In genomic region chr16:76200268-76200667, GRCm38 (mm10) we compare ENCODE assay signal across 9 mouse cellular contexts.
A peak's percentile ranks its signal among the peaks of the same experiment; 100 is the strongest.
DNase-seq lines count a peak whose midpoint lies in the region; ATAC-seq lines count a peak whose summit lies in the region.
"Had no signal": no experiment of that assay in that cellular context is flagged by ENCODE, and none has a peak within 500 bp of the region (broad histone marks: within the 10 kb centered on the region; RNA-seq: fewer than 3 reads in every experiment).

No protein-coding gene starts in this region.

- H3K9ac ChIP-seq in intestine, embryonic 14.5 days (ENCODE audit: low read length) = no peak overlapping the region
- H3K9ac ChIP-seq in intestine, embryonic 15.5 days = no peak overlapping the region
- H3K9ac ChIP-seq in embryonic facial prominence, embryonic 14.5 days (ENCODE audit: low read depth, low read length) = no peak overlapping the region
- H3K9ac ChIP-seq: embryonic facial prominence, embryonic 12.5 days had no signal

- ATAC-seq in intestine, embryonic 14.5 days (replicated peaks; ENCODE audit: low FRiP score, low TSS enrichment, low read depth) = no peak
- no peak for ATAC-seq in intestine, embryonic 15.5 days
- ATAC-seq in embryonic facial prominence, embryonic 14.5 days (ENCODE audit: low read depth) = no peak

- no peaks in the 10 kb centered on the region for H3K4me1 ChIP-seq in intestine, embryonic 14.5 days (replicated peaks; ENCODE audit: control insufficient read depth, insufficient read depth, low read length)
- H3K4me1 ChIP-seq in intestine, embryonic 15.5 days (replicated peaks) = no peaks in the 10 kb centered on the region
- no peaks in the 10 kb centered on the region for H3K4me1 ChIP-seq in embryonic facial prominence, embryonic 14.5 days (ENCODE audit: control insufficient read depth, insufficient read depth, low read length)
- H3K4me1 ChIP-seq: embryonic facial prominence, embryonic 12.5 days had no signal

- H3K4me3 ChIP-seq in intestine, embryonic 14.5 days (ENCODE audit: low read depth, low read length) = no peak overlapping the region
- H3K4me3 ChIP-seq in intestine, embryonic 15.5 days (replicated peaks) = no peak overlapping the region
- no peak overlapping the region for H3K4me3 ChIP-seq in embryonic facial prominence, embryonic 14.5 days (ENCODE audit: low read depth, low read length)
- H3K4me3 ChIP-seq: embryonic facial prominence, embryonic 12.5 days had no signal

- no peaks in the 10 kb centered on the region for H3K9me3 ChIP-seq in intestine, embryonic 14.5 days (ENCODE audit: control insufficient read depth, low read length)
- no peaks in the 10 kb centered on the region for H3K9me3 ChIP-seq in intestine, embryonic 15.5 days
- H3K9me3 ChIP-seq in embryonic facial prominence, embryonic 14.5 days (ENCODE audit: control insufficient read depth, low read length) = no peaks in the 10 kb centered on the region
- H3K9me3 ChIP-seq: embryonic facial prominence, embryonic 12.5 days had no signal

- DNase-seq in intestine, embryonic 14.5 days (ENCODE audit: low spot score) = peak; percentile 63
- peak; percentile 70 for DNase-seq in 3T3-L1 (ENCODE audit: low read depth, low spot score)
- peak; percentile 44 to 45 for DNase-seq in B cell, adult 2 months
- DNase-seq in embryonic facial prominence, embryonic 14.5 days (ENCODE audit: low spot score) = peak; percentile 44
- DNase-seq in naive thymus-derived CD4-positive, alpha-beta T cell, adult 2 months (ENCODE audit: low read depth) = peak; percentile 54
- no peak for DNase-seq in cerebellum, adult 11 months
- DNase-seq in urinary bladder, postnatal 25 days (ENCODE audit: low spot score) = no peak

- H3K36me3 ChIP-seq in intestine, embryonic 14.5 days (ENCODE audit: control insufficient read depth, insufficient read depth, low read length) = no peaks in the 10 kb centered on the region
- no peaks in the 10 kb centered on the region for H3K36me3 ChIP-seq in intestine, embryonic 15.5 days
- H3K36me3 ChIP-seq in embryonic facial prominence, embryonic 14.5 days (ENCODE audit: control insufficient read depth, insufficient read depth, low read length) = no peaks in the 10 kb centered on the region
- H3K36me3 ChIP-seq: embryonic facial prominence, embryonic 12.5 days had no signal

- no peak overlapping the region for H3K4me2 ChIP-seq in intestine, embryonic 14.5 days (ENCODE audit: low read length)
- no peak overlapping the region for H3K4me2 ChIP-seq in intestine, embryonic 15.5 days (replicated peaks)
- H3K4me2 ChIP-seq in embryonic facial prominence, embryonic 14.5 days (ENCODE audit: low read depth, low read length) = no peak overlapping the region
- H3K4me2 ChIP-seq: embryonic facial prominence, embryonic 12.5 days had no signal

- no peaks in the 10 kb centered on the region for H3K27me3 ChIP-seq in intestine, embryonic 14.5 days (replicated peaks; ENCODE audit: control insufficient read depth, insufficient read depth, low read length)
- H3K27me3 ChIP-seq in intestine, embryonic 15.5 days (replicated peaks) = no peaks in the 10 kb centered on the region
- no peaks in the 10 kb centered on the region for H3K27me3 ChIP-seq in embryonic facial prominence, embryonic 14.5 days (replicated peaks; ENCODE audit: control insufficient read depth, insufficient read depth, low read length)
- H3K27me3 ChIP-seq: embryonic facial prominence, embryonic 12.5 days had no signal

- WGBS in intestine, embryonic 14.5 days = 82% methylated on average over 3 of the region's 3 CpGs
- WGBS in intestine, embryonic 15.5 days = 73% methylated on average over 3 of the region's 3 CpGs
- 71% methylated on average over 3 of the region's 3 CpGs for WGBS in embryonic facial prominence, embryonic 14.5 days

- H3K27ac ChIP-seq in intestine, embryonic 14.5 days (ENCODE audit: low read depth) = no peak overlapping the region
- H3K27ac ChIP-seq in intestine, embryonic 15.5 days = no peak overlapping the region
- H3K27ac ChIP-seq in embryonic facial prominence, embryonic 14.5 days (replicated peaks; ENCODE audit: low read depth, low read length) = no peak overlapping the region
- H3K27ac ChIP-seq: embryonic facial prominence, embryonic 12.5 days had no signal

Comparison
In these comparisons a context has a peak if more than half of its experiments do, and no peak if none do; other contexts are left out.
1. DNase-seq: peak in intestine, embryonic 14.5 days (single experiment), 3T3-L1 (single experiment), B cell, adult 2 months (2 of 2), embryonic facial prominence, embryonic 14.5 days (single experiment) and naive thymus-derived CD4-positive, alpha-beta T cell, adult 2 months (single experiment); none in cerebellum, adult 11 months (single experiment) and urinary bladder, postnatal 25 days (single experiment).